Mouse (Mus musculus): ENCODE data around the gene Suclg1. TPM values are rescaled to one million over a fixed set of nuclear protein-coding genes. Genes with fewer than 3 reads are reported as not detected.

The Suclg1 gene
- total RNA-seq, 2 experiments from 2014 or later, result 45.9 to 78.0 TPM

GRCm38 (mm10) chr6:73249049-73249422 lies 854 bp downstream of the Suclg1 start:
- ATAC-seq (ENCODE audit: poor library complexity, severe bottlenecking), result no peak

DNA sequence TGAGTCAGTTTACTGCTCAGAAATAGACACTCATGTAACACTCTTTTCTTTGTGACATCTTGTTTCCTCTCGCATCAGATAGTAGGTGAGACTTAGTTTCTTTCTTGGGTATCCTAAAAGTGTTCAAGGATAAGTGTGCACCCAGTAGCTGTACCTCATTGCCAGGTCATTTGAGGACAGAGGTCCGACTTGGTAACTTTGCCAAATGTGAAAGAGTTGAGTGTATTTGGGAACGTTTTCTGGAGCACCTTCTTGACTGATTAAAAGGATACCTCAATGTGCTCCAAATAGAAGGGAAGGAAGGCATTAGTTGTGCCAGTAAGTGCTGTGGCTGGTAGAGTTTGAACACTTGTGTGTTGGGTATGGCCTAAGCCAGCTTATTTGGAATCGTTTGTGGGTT lies 1.7 kb downstream of the Suclg1 start:
- no peak for ATAC-seq (ENCODE audit: poor library complexity, severe bottlenecking)

GRCm38 (mm10) chr6:73251336-73251735 lies 3.2 kb downstream of the Suclg1 start:
- ATAC-seq (ENCODE audit: poor library complexity, severe bottlenecking), result no peak

DNA sequence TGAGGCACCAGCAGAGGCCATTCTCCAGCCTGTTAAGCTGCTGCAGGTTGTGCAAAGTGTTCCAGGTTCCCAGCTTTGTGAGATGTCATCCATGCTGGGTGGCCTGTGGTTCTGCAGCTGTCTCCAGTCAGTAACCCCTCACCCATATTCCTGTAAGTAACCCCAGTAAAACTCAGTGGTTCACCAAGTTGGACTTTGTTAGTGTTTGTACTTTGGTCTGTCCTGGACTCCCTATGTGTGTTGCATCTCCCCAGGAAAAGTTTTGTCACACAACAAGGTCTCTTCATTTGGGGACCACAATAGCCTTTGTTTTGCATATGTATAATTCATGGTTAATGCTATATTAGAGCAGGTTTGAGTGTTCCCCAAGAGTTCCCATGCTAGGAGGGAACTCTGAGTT lies 4.2 kb downstream of the Suclg1 start:
- no peak for ATAC-seq (ENCODE audit: poor library complexity, severe bottlenecking)

DNA sequence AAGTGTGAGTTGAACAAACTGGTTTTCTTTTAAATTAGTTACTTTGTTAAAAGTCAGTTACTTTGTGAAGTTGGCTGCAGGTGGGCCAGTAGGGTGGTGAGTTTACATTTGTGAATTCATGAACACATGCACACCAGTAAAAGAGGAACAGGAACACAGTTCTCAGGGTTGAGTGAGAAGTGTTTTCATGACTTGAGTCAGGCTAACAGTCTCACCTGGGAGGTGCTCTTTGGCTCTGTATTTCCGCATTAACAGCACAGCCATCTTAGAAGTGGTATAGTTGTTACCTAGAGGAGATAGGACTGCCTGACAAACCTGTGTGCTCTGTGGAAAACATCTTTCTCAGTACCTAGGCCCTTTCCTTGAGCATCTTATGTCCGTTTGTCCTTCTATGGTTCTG lies 4.8 kb downstream of the Suclg1 start:
- ATAC-seq (ENCODE audit: poor library complexity, severe bottlenecking), result no peak

- no peak for ATAC-seq (ENCODE audit: poor library complexity, severe bottlenecking)
These were observed 5.4 kb downstream of the Suclg1 start for GRCm38 (mm10) chr6:73253584-73253983.

GRCm38 (mm10) chr6:73254307-73255228 lies 6.4 kb downstream of the Suclg1 start:
- peak; percentile 81 for ATAC-seq (ENCODE audit: poor library complexity, severe bottlenecking)

- ATAC-seq (ENCODE audit: poor library complexity, severe bottlenecking), result no peak
These were observed 8.9 kb downstream of the Suclg1 start for GRCm38 (mm10) chr6:73257068-73257467.

DNA sequence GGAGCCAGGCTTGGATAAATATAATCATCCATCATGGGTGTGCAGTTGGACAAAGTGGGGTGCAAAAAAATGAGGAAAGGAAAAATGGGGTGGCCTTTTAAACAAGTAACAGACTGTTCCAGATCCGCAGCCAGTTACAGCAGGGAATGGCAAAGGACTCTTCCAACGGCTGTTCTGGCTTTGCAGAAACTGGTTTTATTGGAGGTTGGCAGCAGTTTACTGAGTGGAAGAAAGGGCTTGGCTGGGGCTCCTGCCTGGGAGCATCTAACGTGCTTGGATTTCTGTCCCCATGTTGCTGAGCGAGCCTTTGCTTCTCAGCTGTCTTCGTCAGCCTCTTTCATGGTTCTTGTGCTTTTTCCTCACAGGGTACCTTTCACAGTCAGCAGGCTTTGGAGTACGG lies 11.9 kb downstream of the Suclg1 start:
- no peak for ATAC-seq (ENCODE audit: poor library complexity, severe bottlenecking)

DNA sequence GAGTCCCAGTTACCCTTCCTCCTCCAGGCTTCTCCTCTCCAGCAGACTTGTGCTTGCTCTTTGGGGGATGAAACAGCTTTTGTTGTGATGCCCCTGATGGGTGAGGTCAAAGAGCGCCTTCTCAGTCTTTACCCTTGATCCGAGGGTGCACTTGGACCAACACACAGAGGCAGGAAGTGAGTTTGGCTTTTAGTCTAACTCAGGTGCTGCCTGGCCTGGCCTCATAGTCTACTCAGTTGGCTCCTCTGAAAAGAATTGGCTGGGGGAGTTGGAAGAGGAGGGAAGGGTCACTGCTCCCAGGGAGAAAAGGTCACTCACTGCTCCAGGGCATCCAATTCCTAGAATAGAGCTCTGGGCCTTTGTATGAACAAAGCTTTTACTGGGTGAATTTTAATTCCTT lies 16.6 kb downstream of the Suclg1 start:
- no peak for ATAC-seq (ENCODE audit: poor library complexity, severe bottlenecking)

- ATAC-seq (ENCODE audit: poor library complexity, severe bottlenecking), result no peak
These were observed 19.6 kb downstream of the Suclg1 start for GRCm38 (mm10) chr6:73267738-73268311.

GRCm38 (mm10) chr6:73269374-73269773 lies 21.2 kb downstream of the Suclg1 start:
- no peak for ATAC-seq (ENCODE audit: poor library complexity, severe bottlenecking)

DNA sequence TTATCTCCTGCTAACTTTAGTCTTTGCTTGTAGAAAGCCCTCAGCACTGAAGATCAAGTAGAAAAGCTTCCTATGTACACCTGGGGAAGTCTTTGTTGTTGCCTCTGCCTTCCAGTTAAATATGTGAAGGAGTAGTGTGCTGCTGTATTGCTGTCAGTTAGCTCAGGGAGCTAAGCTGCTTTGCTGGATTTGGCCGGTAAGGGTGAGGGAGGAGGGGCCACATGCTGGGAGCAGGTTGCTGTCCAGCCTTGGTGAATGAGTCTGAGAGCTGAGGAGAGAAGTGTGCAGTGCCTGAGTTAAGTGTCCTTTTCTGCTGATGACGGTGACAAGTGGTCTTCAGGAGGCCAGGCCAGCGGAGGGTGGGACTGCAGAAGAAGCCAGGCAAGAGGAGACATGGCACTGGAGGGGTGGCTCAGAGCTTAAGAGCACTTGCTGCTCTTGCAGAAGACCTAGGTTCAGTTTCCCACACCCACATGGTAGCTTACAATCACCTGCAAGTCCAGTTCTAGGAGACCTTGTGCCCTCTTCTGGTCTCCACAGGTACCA lies 23.4 kb downstream of the Suclg1 start:
- no peak for ATAC-seq (ENCODE audit: poor library complexity, severe bottlenecking)

DNA sequence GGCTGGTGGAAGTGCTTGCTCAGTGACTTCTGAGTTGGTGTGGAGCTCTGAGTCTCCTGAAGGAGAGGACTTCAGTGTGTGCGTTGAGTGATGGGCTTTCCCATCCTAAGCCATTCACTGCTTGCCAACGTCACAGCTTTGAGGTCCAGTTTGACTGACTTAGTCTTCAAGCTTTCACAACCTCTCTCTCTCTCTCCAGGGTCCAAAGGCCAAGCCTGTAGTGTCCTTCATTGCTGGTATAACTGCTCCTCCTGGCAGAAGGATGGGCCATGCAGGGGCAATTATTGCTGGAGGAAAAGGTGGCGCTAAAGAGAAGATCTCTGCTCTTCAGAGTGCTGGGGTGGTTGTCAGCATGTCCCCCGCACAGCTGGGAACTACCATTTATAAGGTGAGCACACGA lies 26.8 kb downstream of the Suclg1 start:
- no peak for ATAC-seq (ENCODE audit: poor library complexity, severe bottlenecking)

DNA sequence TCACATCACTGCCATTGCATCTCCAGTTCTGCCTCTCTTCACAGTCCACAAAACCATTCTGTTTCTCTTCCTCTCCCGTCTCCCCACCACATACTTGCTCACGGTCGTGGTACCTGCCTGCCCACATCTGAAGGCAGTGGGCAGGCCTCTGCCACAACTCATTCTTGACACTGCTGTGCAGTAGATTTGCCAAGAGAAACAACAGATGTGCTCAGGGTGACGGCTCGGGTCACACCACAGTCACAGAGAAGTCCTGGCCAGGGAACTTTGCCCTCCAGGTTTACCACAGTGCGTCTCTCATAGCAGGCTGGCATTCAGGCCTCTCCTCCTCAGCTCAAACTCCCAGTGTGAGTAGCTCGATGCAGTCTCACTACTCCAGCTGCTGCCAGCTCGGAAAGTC lies 31.5 kb downstream of the Suclg1 start:
- peak; percentile 24; the same call in 1 of the 2 replicates for ATAC-seq (ENCODE audit: poor library complexity, severe bottlenecking)

- no peak for ATAC-seq (ENCODE audit: poor library complexity, severe bottlenecking)
These were observed 32.4 kb downstream of the Suclg1 start for GRCm38 (mm10) chr6:73280546-73281115.

- no peak for ATAC-seq (ENCODE audit: poor library complexity, severe bottlenecking)
These were observed 38.1 kb downstream of the Suclg1 start for GRCm38 (mm10) chr6:73286326-73286725.

- ATAC-seq (ENCODE audit: poor library complexity, severe bottlenecking), result no peak
These were observed 58.7 kb downstream of the Suclg1 start for GRCm38 (mm10) chr6:73306837-73307236.

- ATAC-seq (ENCODE audit: poor library complexity, severe bottlenecking), result no peak
These were observed 60.7 kb downstream of the Suclg1 start for GRCm38 (mm10) chr6:73308685-73309520.

DNA sequence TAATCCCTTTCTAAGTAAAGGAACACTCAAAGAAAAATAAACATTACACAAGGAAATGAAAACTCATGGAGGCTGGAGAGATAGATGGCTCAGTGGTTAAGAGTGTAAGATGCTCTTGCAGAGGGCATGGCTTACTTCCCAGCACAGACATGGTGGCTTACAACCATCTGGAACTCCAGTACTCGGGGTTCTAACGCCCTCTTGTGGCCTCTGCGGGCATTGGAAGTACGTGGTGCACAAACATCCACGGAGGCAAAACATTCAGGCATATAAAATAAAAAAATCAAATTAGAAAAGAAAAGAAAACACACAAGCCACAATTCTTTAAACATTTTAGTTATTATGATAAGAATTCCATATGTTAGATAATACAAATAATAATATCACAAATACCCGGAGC lies 63.2 kb downstream of the Suclg1 start:
- no peak for ATAC-seq (ENCODE audit: poor library complexity, severe bottlenecking)

DNA sequence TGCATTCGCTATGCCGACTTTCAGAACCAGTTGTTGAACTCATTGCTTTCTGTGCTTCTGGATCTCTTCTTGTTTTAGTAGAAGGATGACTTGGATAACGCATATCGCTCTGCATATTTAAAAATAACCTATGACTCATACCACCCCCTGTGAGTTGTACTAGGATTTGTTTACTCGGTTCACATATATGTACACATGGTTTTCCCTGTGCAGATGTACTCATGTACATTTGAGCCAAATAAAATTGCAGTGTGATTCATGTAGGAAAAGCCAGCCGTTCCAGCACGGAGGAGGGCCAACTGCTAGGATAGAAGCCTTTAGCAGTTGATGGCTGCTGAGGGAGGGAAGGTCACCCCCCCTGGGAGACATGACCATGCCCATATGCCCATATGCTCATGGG lies 63.6 kb downstream of the Suclg1 start:
- ATAC-seq (ENCODE audit: poor library complexity, severe bottlenecking), result no peak

Measured in megakaryocyte, adult 5-6 weeks (primary cell).